Mouse (Mus musculus) hindbrain, embryonic 14.5 days (tissue): ENCODE measurements around the gene Nebl. TPM values are rescaled to one million over a fixed set of nuclear protein-coding genes. Genes with fewer than 3 reads are reported as not detected.

Source experiments
- ATAC-seq: fragments of 200-750 bp; cut with Nextera tagmentation; 2 replicates; pipeline ENCODE4 v1.8.0; 2017; ENCODE audit warnings: moderate number of reproducible peaks, mild to moderate bottlenecking, moderate TSS enrichment, moderate library complexity; ENCODE audit not compliant: low FRiP score
- DNase-seq: peaks from one replicate; pipeline ENCODE4 v3.0.0-alpha.2; 2015; ENCODE audit warnings: low spot score
- H3K27ac ChIP-seq: fragments of 300-500 bp; sonication (generic); 2 replicates; pipeline ENCODE4 v1.5.1; 2014; ENCODE audit warnings: mild to moderate bottlenecking, moderate library complexity
- H3K27me3 ChIP-seq: fragments of 300-500 bp; sonication (generic); 2 replicates; pipeline ENCODE4 v1.6.1; 2014; ENCODE audit warnings: mild to moderate bottlenecking, low read length, mixed read lengths; ENCODE audit not compliant: control insufficient read depth, insufficient read depth
- H3K36me3 ChIP-seq: fragments of 300-500 bp; sonication (generic); replicated peaks from 2 replicates; pipeline ENCODE4 v1.6.1; 2014; ENCODE audit not compliant: control insufficient read depth, insufficient read depth
- H3K4me1 ChIP-seq: fragments of 300-500 bp; sonication (generic); replicated peaks from 2 replicates; pipeline ENCODE4 v1.6.1; 2014; ENCODE audit warnings: antibody characterized with exemption, low read length, mixed read lengths; ENCODE audit not compliant: control insufficient read depth, insufficient read depth
- H3K4me2 ChIP-seq: fragments of 300-500 bp; sonication (generic); replicated peaks from 2 replicates; pipeline ENCODE4 v1.6.1; 2014; ENCODE audit warnings: mild to moderate bottlenecking, moderate library complexity
- H3K4me3 ChIP-seq: fragments of 300-500 bp; sonication (generic); replicated peaks from 2 replicates; pipeline ENCODE4 v1.5.1; 2014; ENCODE audit warnings: mild to moderate bottlenecking, low read length
- H3K9ac ChIP-seq: fragments of 300-500 bp; sonication (generic); 2 replicates; pipeline ENCODE4 v1.6.1; 2014
- H3K9me3 ChIP-seq: fragments of 300-500 bp; sonication (generic); 2 replicates; pipeline ENCODE4 v1.6.1; 2016; ENCODE audit warnings: low read length; ENCODE audit not compliant: control insufficient read depth
- WGBS: fragments of 180-500 bp; shearing (Covaris S2); extraction: QIAGEN DNeasy Blood & Tissue Kit; methylation state at CpG from one replicate; pipeline ENCODE4 v1.1.7; 2014; 5-methylcytosine and 5-hydroxymethylcytosine counted together
- polyA plus RNA-seq: library from polyadenylated mRNA; unstranded; fragments of >200 nt; fragmentation: Nextera tagmentation; extraction: Ambion mirVana; gene quantifications from 2 replicates; pipeline ENCODE4 v1.2.1, GENCODE M21; 2014

Nebl gene
- polyA plus RNA-seq, 1 experiment from 2014 or later = 11.1 TPM

- peak overlapping the region; percentile 75; the same call in 1 of the 2 replicates for H3K4me3 ChIP-seq
- peaks cover 19% of the 10 kb centered on the region for H3K4me1 ChIP-seq
- peaks cover 8% of the 10 kb centered on the region; the same call in 1 of the 2 replicates for H3K27me3 ChIP-seq
- H3K9ac ChIP-seq = no peak overlapping the region
- ATAC-seq = no peak
- WGBS = 10% methylated on average over 6 of the region's 6 CpGs
- H3K27ac ChIP-seq = no peak overlapping the region
- no peaks in the 10 kb centered on the region for H3K36me3 ChIP-seq
- DNase-seq = no peak
- peak overlapping the region; percentile 98 for H3K4me2 ChIP-seq
- no peaks in the 10 kb centered on the region for H3K9me3 ChIP-seq
Measured at GRCm38 (mm10) chr2:17731831-17732200, 552 bp upstream of the Nebl start.

DNA sequence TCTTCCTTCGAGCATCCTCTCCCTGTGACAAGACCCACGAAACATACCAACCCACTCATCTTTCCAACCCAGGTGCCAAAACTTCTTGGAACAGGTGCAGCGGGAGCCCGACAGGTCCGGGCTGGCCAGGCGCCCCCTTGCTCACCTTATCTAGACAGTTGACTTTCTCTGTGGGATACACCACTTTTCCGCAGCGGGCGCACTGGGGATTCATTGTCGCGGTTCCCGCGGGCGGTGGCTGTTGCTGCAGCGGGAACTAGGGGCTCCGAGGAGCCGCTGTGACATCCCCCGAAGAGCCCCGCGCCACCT, 662 bp downstream of the Nebl start:
- peak overlapping the region; percentile 82 for H3K9ac ChIP-seq
- no peaks in the 10 kb centered on the region for H3K9me3 ChIP-seq
- under 1% methylated on average over 20 of the region's 20 CpGs for whole genome bisulfite sequencing
- H3K4me2 ChIP-seq = peak overlapping the region; percentile 98
- peak overlapping the region; percentile 75 for H3K4me3 ChIP-seq
- ATAC-seq (no peak), DNase-seq (peak; percentile 37)
- peaks cover 8% of the 10 kb centered on the region; the same call in 1 of the 2 replicates for H3K27me3 ChIP-seq
- peaks cover 19% of the 10 kb centered on the region for H3K4me1 ChIP-seq
- no peaks in the 10 kb centered on the region for H3K36me3 ChIP-seq
- H3K27ac ChIP-seq = peak overlapping the region; percentile 83

DNA sequence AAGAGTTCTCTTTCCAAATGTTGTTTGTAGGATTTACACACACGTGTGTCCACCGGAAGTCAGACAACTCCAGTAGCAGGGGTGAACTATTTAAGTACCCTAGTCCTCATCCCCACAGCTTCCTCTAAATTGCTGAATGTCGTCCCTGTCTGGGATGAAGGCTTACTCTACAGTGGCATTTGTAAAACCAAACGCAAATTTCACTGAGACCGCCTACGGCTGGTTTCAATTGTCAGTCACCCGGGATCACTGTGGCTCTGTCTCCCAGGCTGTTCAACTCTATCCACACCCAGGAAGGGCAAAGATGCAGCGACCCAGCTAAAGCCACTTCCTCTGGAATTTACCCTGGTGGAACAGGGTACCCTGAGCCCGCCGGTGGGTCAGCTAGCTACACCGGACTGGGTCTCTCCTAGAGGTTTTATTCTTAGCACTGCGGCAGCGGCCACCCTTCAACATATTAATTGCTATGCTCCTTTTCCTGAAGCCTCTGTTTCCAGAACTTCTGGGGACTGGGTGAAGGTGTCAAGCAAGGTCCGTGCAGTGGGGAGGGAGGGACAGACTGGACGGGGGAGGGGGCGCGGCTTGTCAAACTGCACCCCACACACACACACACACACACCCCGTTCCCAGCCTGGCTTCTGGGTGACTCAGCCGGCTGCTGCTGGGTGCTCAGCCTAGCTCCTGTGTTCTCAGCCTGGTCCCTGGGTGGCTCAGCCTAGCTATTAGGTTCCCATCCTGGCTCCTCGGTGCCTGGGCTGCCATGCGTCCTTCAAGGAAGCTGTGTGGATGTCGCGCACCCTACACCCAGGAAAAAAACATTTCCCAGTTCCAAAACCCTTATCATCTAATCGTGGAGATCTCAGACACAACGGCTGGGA, 1.3 kb downstream of the Nebl start:
- Histone ChIP-seq H3K27ac (peak overlapping the region; percentile 83; the same call in 1 of the 2 replicates), H3K9ac (peak overlapping the region; percentile 82), H3K4me1 (peaks cover 19% of the 10 kb centered on the region), H3K36me3 (no peaks in the 10 kb centered on the region), H3K9me3 (no peaks in the 10 kb centered on the region), H3K4me2 (peak overlapping the region; percentile 98), H3K4me3 (peak overlapping the region; percentile 75), H3K27me3 (peaks cover 8% of the 10 kb centered on the region; the same call in 1 of the 2 replicates)
- 3% methylated on average over 25 of the region's 25 CpGs for WGBS
- DNase-seq (no peak), ATAC-seq (peak; percentile 42)

- WGBS = 45% methylated on average over 5 of the region's 5 CpGs
- ATAC-seq = no peak
- Histone ChIP-seq H3K27ac (no peak overlapping the region), H3K9me3 (no peaks in the 10 kb centered on the region), H3K27me3 (0 out of 2 replicates have a peak, but pooled peaks cover 3% of the 10 kb centered on the region), H3K4me1 (peaks cover 6% of the 10 kb centered on the region; the same call in 1 of the 2 replicates), H3K36me3 (no peaks in the 10 kb centered on the region), H3K9ac (no peak overlapping the region), H3K4me2 (no peak overlapping the region), H3K4me3 (no peak overlapping the region)
- no peak for DNase-seq
Measured at GRCm38 (mm10) chr2:17724405-17724804, 6.9 kb downstream of the Nebl start.

DNA sequence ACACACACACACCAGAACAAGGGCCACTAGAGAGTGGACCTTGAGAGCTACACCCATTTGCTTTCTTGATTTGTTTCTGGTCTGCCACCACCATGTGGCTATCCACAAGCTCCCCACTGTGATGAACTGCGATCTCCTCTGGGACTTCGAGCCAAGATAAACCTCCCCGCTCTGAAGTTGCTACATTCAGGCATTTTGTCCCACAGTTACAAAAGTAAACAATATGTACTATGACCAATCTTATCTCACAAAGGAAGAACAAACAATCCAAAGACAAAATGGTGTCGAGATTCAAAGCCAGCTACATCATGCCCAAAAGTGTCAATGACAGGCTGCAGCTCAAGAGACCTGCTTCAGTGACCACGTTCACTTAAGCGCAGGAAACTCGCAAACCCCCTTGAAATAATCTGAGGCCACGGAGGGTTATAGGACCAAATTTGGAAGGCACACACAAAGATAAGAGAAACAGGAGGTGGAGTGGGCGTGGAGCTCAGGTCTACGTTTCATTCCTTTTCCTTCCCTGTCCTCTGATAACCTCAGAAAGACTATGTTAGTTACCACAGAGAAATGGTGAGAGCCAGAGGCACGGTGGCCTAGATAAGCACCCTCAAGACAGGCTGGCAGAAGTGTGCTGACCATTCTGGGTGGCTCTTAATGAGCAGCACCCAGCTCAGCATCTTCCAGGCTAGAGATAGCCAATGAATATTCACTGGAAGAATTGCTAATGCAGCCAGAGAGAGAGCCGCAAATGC, 7.8 kb downstream of the Nebl start:
- no peak for DNase-seq
- H3K27ac ChIP-seq = no peak overlapping the region
- no peaks in the 10 kb centered on the region for H3K36me3 ChIP-seq
- H3K4me1 ChIP-seq = peaks cover 6% of the 10 kb centered on the region; the same call in 1 of the 2 replicates
- H3K9ac ChIP-seq = no peak overlapping the region
- no peaks in the 10 kb centered on the region for H3K9me3 ChIP-seq
- H3K4me2 ChIP-seq = no peak overlapping the region
- ATAC-seq = no peak
- H3K27me3 ChIP-seq = 0 out of 2 replicates have a peak, but pooled peaks cover 3% of the 10 kb centered on the region
- WGBS = 83% methylated on average over 12 of the region's 12 CpGs
- no peak overlapping the region for H3K4me3 ChIP-seq

DNA sequence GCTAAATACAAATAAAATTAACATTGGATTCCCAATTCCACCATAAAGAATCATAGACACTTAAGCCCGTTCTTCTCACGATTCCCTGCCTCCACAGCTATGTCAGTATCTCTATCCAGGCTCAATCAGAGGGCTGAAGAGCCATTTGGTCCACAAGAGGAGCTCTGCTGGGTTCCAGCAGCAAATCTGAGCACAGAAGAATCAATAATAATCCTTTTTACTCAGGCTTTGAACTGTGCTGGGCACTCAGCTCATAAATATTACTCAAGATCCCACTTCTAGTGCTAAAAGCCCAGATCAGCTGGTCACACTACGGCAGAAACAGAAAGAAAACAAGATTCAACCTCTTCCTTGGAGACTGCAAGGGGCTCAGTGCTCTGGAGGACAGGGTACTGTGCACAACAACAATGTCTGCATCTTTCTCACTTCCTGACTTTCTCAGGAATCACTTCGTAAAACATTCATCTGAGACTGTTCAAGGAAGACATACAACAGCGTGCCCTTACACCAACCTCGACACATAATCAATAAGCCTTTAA, 10.0 kb downstream of the Nebl start:
- Histone ChIP-seq H3K9me3 (0 out of 2 replicates have a peak, but pooled peaks cover 2% of the 10 kb centered on the region), H3K36me3 (no peaks in the 10 kb centered on the region), H3K4me1 (peaks cover 6% of the 10 kb centered on the region; the same call in 1 of the 2 replicates), H3K27ac (no peak overlapping the region), H3K27me3 (no peaks in the 10 kb centered on the region), H3K4me2 (no peak overlapping the region), H3K4me3 (no peak overlapping the region), H3K9ac (no peak overlapping the region)
- DNase-seq (no peak), ATAC-seq (peak; percentile 7; the same call in 1 of the 2 replicates)
- WGBS = 72% methylated on average over 6 of the region's 6 CpGs

DNA sequence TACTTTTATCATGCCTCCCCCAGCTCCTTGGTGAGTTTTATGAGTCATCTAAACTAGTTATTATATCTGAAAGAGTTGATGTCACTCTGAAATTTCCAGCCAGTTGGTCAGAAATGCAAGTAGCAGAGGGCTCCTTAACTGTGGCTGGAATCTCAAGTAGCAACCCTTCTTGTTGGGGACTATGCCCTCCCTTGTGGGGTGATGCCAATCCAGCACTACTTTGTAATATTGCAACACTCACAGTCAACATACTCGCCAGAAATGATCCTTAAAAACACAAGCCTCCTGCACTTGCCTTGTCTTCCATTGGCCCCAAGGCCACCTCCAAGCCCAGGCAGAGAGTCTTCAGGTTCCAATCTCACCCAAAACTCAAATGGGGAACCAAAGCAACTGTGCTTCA, 13.0 kb downstream of the Nebl start:
- H3K9me3 ChIP-seq = 0 out of 2 replicates have a peak, but pooled peaks cover 4% of the 10 kb centered on the region
- no peak overlapping the region for H3K9ac ChIP-seq
- no peak overlapping the region for H3K4me2 ChIP-seq
- H3K36me3 ChIP-seq = no peaks in the 10 kb centered on the region
- 76% methylated on average over 1 of the region's 1 CpGs for WGBS
- ATAC-seq (no peak), DNase-seq (no peak)
- H3K27ac ChIP-seq = no peak overlapping the region
- no peaks in the 10 kb centered on the region for H3K4me1 ChIP-seq
- H3K4me3 ChIP-seq = no peak overlapping the region
- H3K27me3 ChIP-seq = no peaks in the 10 kb centered on the region

- Histone ChIP-seq H3K36me3 (no peaks in the 10 kb centered on the region), H3K27me3 (no peaks in the 10 kb centered on the region), H3K4me1 (no peaks in the 10 kb centered on the region), H3K27ac (no peak overlapping the region), H3K4me3 (no peak overlapping the region), H3K4me2 (no peak overlapping the region), H3K9me3 (0 out of 2 replicates have a peak, but pooled peaks cover 4% of the 10 kb centered on the region), H3K9ac (no peak overlapping the region)
- no peak for DNase-seq
- no peak for ATAC-seq
- WGBS = 61% methylated on average over 2 of the region's 2 CpGs
Measured at GRCm38 (mm10) chr2:17717200-17717599, 14.1 kb downstream of the Nebl start.
